Mouse (Mus musculus) megakaryocyte, adult 5-6 weeks (primary cell): Measurements from ENCODE around the gene Dph2. TPM values are rescaled to one million over a fixed set of nuclear protein-coding genes. Genes with fewer than 3 reads are reported as not detected.

Experiments used
- ATAC-seq: 2 replicates; pipeline ENCODE4 v1.8.0; 2016; ENCODE audit warnings: mild to moderate bottlenecking, inconsistent platforms; ENCODE audit not compliant: poor library complexity, severe bottlenecking
- total RNA-seq, 2 experiments: library from RNA; stranded (forward) in 1 of 2; stranded (reverse) in 1 of 2; fragments of 153-499, 151-499 nt in 1 of 2; fragments of 221-1000, 200-1000 nt in 1 of 2; gene quantifications; 2 replicates each; pipeline versions ENCODE4 v1.2.3 to v1.2.4; 2015 to 2017

Gene Dph2
- total RNA-seq (2015) (5.2 and 6.5 TPM in 2 replicates), total RNA-seq (2017) (4.1 and 4.3 TPM in 2 replicates)

- peak; percentile 89 for ATAC-seq
These were observed at the start of gene Dph2 for GRCm38 (mm10) chr4:117891738-117892161. Gene Dph2, minus strand, starts transcription at chr4:117892032.

GRCm38 (mm10) chr4:117936964-117937363, 45.1 kb upstream of the Dph2 start:
- no peak for ATAC-seq

GRCm38 (mm10) chr4:117934081-117934480, 42.2 kb upstream of the Dph2 start:
- no peak for ATAC-seq

GRCm38 (mm10) chr4:117933248-117933647, 41.4 kb upstream of the Dph2 start:
- ATAC-seq, result no peak

- ATAC-seq, result no peak
These were observed 37.6 kb upstream of the Dph2 start, which contains the start of gene Artn for GRCm38 (mm10) chr4:117929391-117929881. Gene Artn, minus strand, starts transcription at chr4:117929763.

GRCm38 (mm10) chr4:117928699-117929241, 36.9 kb upstream of the Dph2 start:
- peak; percentile 61 for ATAC-seq

- ATAC-seq, result no peak
These were observed 36.4 kb upstream of the Dph2 start for GRCm38 (mm10) chr4:117928234-117928633.

- ATAC-seq, result peak; percentile 39; the same call in 1 of the 2 replicates
These were observed 35.0 kb upstream of the Dph2 start for GRCm38 (mm10) chr4:117926545-117927482.

GRCm38 (mm10) chr4:117924916-117925315, 33.1 kb upstream of the Dph2 start:
- no peak for ATAC-seq

GRCm38 (mm10) chr4:117923450-117923849, 31.6 kb upstream of the Dph2 start:
- no peak for ATAC-seq

- no peak for ATAC-seq
These were observed 29.5 kb upstream of the Dph2 start for GRCm38 (mm10) chr4:117921358-117921757.

GRCm38 (mm10) chr4:117918762-117919161, 26.9 kb upstream of the Dph2 start:
- peak; percentile 41 for ATAC-seq

GRCm38 (mm10) chr4:117918261-117918660, 26.4 kb upstream of the Dph2 start:
- no peak for ATAC-seq

- ATAC-seq, result no peak
These were observed 26.0 kb upstream of the Dph2 start for GRCm38 (mm10) chr4:117917847-117918246.

- no peak for ATAC-seq
These were observed 25.6 kb upstream of the Dph2 start for GRCm38 (mm10) chr4:117917402-117917801.

GRCm38 (mm10) chr4:117916386-117916785, 24.6 kb upstream of the Dph2 start:
- ATAC-seq, result no peak

GRCm38 (mm10) chr4:117915489-117916105, 23.8 kb upstream of the Dph2 start:
- peak; percentile 16; the same call in 1 of the 2 replicates for ATAC-seq

- peak; percentile 89 for ATAC-seq
These were observed 23.0 kb upstream of the Dph2 start, which contains the start of gene Ipo13 for GRCm38 (mm10) chr4:117914591-117915442. Gene Ipo13, minus strand, starts transcription at chr4:117914999.

- no peak for ATAC-seq
These were observed 22.2 kb upstream of the Dph2 start for GRCm38 (mm10) chr4:117914031-117914430.

- ATAC-seq, result no peak
These were observed 21.6 kb upstream of the Dph2 start for GRCm38 (mm10) chr4:117913421-117913820.
